18 mouse cellular contexts compared by ENCODE assay signal in the genomic region with DNA sequence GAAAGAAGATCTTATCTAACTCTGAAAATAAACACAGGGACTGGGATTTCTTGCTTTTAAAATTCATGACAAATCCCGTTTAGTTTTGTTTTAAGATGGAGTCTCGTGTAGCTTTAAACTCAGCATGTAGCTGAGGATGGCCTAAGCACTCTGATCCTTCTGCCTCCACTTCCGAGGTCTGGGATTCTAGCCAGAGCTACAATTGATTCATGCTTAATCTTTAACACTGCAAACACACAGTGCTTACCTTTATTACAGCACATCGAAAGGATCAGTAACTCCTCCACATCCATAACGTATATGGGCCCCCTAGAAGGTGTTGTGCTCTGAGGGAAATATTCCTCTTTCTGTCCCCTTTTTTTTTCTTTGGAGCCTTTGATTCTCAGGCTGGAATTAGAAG.
DNase-seq lines count a peak whose midpoint lies in the region; ATAC-seq and TF ChIP-seq lines count a peak whose summit lies in the region.
"Had no signal": no experiment of that assay in that cellular context is flagged by ENCODE, and none has a peak within 500 bp of the region (broad histone marks: within the 10 kb centered on the region; RNA-seq: fewer than 3 reads in every experiment).

No protein-coding gene starts in this region.

- peak overlapping the region; percentile 99 for H3K27ac ChIP-seq in liver, adult 2 months (replicated peaks; ENCODE audit: insufficient read depth, low read depth, low read length)
- no peak overlapping the region for H3K27ac ChIP-seq in layer of hippocampus, adult 2 months
- H3K27ac ChIP-seq: embryonic facial prominence, embryonic 12.5 days; heart, embryonic 13.5 days had no signal

- 24% methylated on average over 5 of the region's 5 CpGs for WGBS in liver, adult 2 months

- H3K27me3 ChIP-seq in liver, adult 2 months (ENCODE audit: control insufficient read depth, insufficient read depth, low read length), result no peaks in the 10 kb centered on the region
- H3K27me3 ChIP-seq: embryonic facial prominence, embryonic 12.5 days; heart, embryonic 13.5 days had no signal

- peak; percentile 58; the same call in 1 of the 2 replicates for ATAC-seq in cerebellum, adult (ENCODE audit: insufficient number of reproducible peaks, low FRiP score, low TSS enrichment)
- ATAC-seq: forebrain, postnatal 0 days had no signal

- H3K4me1 ChIP-seq in liver, adult 2 months (ENCODE audit: control insufficient read depth, insufficient read depth, low read length), result peaks cover 19% of the 10 kb centered on the region
- H3K4me1 ChIP-seq: embryonic facial prominence, embryonic 12.5 days had no signal

- H3K36me3 ChIP-seq in liver, adult 2 months (ENCODE audit: control insufficient read depth, insufficient read depth, low read length), result peaks cover 26% of the 10 kb centered on the region
- H3K36me3 ChIP-seq: embryonic facial prominence, embryonic 12.5 days had no signal

- peaks cover 2% of the 10 kb centered on the region; the same call in 1 of the 2 replicates for H3K79me2 ChIP-seq in liver, adult 2 months (ENCODE audit: control insufficient read depth, insufficient read depth, low read length)

- H3K4me3 ChIP-seq in liver, adult 2 months (ENCODE audit: insufficient read depth, low read depth, low read length), result no peak overlapping the region
- no peak overlapping the region for H3K4me3 ChIP-seq in layer of hippocampus, adult 2 months
- H3K4me3 ChIP-seq: embryonic facial prominence, embryonic 12.5 days; heart, embryonic 13.5 days had no signal

- no peak for DNase-seq in cerebellum, adult 11 months
- peak; percentile 97 for DNase-seq in liver, adult 2 months (ENCODE audit: extremely low read depth, low read depth, low spot score)
- no peak for DNase-seq in liver
- DNase-seq in brain, adult 2 months (ENCODE audit: low read depth, low spot score), result peak; percentile 63
- peak; percentile 18 to 33 for DNase-seq in cerebellum, postnatal 36 days
- DNase-seq in layer of hippocampus, adult 2 months (ENCODE audit: low spot score in 2 of 2), result no peak
- DNase-seq: forebrain, postnatal 0 days; gastrocnemius, postnatal 25 days; heart, postnatal 14 days; layer of hippocampus, postnatal 36 days; lung, postnatal 14 days; midbrain, embryonic 14.5 days; right cerebral cortex, adult 18-20 months; thymus, adult 18-20 months; thymus, postnatal 36 days had no signal

- no peak for TF ChIP-seq CTCF in liver, adult 2 months (IDR thresholded peaks at IDR 0.05; ENCODE audit: low read depth, low read length)
- TF ChIP-seq CTCF in layer of hippocampus, adult 2 months (conservative IDR thresholded peaks at IDR 0.05), result no peak

- no peak for TF ChIP-seq POLR2A in liver, adult 2 months (IDR thresholded peaks at IDR 0.05; ENCODE audit: extremely low read depth, insufficient read depth, low read length)

- H3K9ac ChIP-seq in liver, adult 2 months (ENCODE audit: low read depth, low read length), result peak overlapping the region; percentile 57; the same call in 1 of the 2 replicates
- H3K9ac ChIP-seq: embryonic facial prominence, embryonic 12.5 days; forebrain, postnatal 0 days; heart, embryonic 13.5 days had no signal

Comparison
In these comparisons a context has a peak if more than half of its experiments do, and no peak if none do; other contexts are left out.
1. DNase-seq: peak in liver, adult 2 months (single experiment), brain, adult 2 months (single experiment) and cerebellum, postnatal 36 days (2 of 2); none in cerebellum, adult 11 months (single experiment), liver (single experiment) and layer of hippocampus, adult 2 months (0 of 2).